In the genomic region with DNA sequence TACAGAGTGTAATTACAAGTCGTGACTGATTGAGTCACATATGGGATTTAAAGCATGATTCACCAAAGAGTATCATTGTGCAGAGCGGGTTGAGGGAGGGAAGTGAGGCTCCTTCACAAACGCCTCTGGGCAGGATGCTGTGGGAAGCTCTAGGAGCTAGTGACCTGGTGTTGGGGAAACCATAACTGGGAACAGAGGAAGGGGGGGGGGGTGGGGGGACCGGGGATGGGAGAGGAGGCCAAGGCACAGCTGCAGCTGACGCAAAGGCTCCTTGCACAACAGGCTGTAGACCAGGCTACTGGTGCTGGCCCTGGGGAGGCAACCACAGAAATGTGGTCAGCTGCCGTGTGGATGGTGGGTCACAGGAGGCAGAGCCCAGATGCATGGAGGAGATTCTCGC, we compare ENCODE assay signal across 10 mouse cellular contexts.
A peak's percentile ranks its signal among the peaks of the same experiment; 100 is the strongest.
DNase-seq lines count a peak whose midpoint lies in the region; ATAC-seq and TF ChIP-seq lines count a peak whose summit lies in the region.
"Had no signal": no experiment of that assay in that cellular context is flagged by ENCODE, and none has a peak within 500 bp of the region (broad histone marks: within the 10 kb centered on the region; RNA-seq: fewer than 3 reads in every experiment).

No protein-coding gene starts in this region.

- no peaks in the 10 kb centered on the region for H3K36me3 ChIP-seq in heart, adult 2 months (ENCODE audit: control insufficient read depth, insufficient read depth, low read length)
- H3K36me3 ChIP-seq in heart, embryonic 11.5 days (ENCODE audit: control insufficient read depth, insufficient read depth, low read length): no peaks in the 10 kb centered on the region
- no peaks in the 10 kb centered on the region for H3K36me3 ChIP-seq in liver, postnatal 0 days (replicated peaks; ENCODE audit: insufficient read depth, low read length)
- H3K36me3 ChIP-seq in liver, embryonic 12.5 days: no peaks in the 10 kb centered on the region
- H3K36me3 ChIP-seq in hindbrain, embryonic 10.5 days: no peaks in the 10 kb centered on the region

- DNase-seq in heart, adult 2 months: peak; percentile 47 to 53
- DNase-seq in liver, postnatal 0 days: peak; percentile 26
- DNase-seq in adipocyte (ENCODE audit: low spot score): peak; percentile 28
- no peak for DNase-seq in ovary, adult 18-20 months (ENCODE audit: low spot score)
- DNase-seq in hindbrain, embryonic 10.5 days (ENCODE audit: low spot score): no peak

- H3K9me3 ChIP-seq in heart, embryonic 11.5 days (replicated peaks; ENCODE audit: control insufficient read depth, low read length): no peaks in the 10 kb centered on the region
- H3K9me3 ChIP-seq in liver, postnatal 0 days (ENCODE audit: low read length): no peaks in the 10 kb centered on the region
- H3K9me3 ChIP-seq in liver, embryonic 12.5 days (replicated peaks): no peaks in the 10 kb centered on the region
- H3K9me3 ChIP-seq in hindbrain, embryonic 10.5 days: no peaks in the 10 kb centered on the region

- no peak for TF ChIP-seq EP300 in heart, adult 2 months (IDR thresholded peaks at IDR 0.05; ENCODE audit: insufficient read depth, low read depth, low read length)
- TF ChIP-seq EP300 in liver, postnatal 0 days (IDR thresholded peaks at IDR 0.05; ENCODE audit: low read depth): no peak

- intact Hi-C loops in heart, adult 2 months (cut with DNase I): loop anchor here (5.0 kb wide), 1 partner anchor 47 kb away; no protein-coding TSS in a partner anchor

- H3K9ac ChIP-seq in heart, adult 2 months (ENCODE audit: low read depth, low read length): no peak overlapping the region
- no peak overlapping the region for H3K9ac ChIP-seq in heart, embryonic 11.5 days (ENCODE audit: low read depth, low read length)
- no peak overlapping the region for H3K9ac ChIP-seq in liver, postnatal 0 days (replicated peaks)
- no peak overlapping the region for H3K9ac ChIP-seq in liver, embryonic 12.5 days

- no peak for ATAC-seq in heart, embryonic 11.5 days (replicated peaks; ENCODE audit: insufficient number of reproducible peaks, low FRiP score, low TSS enrichment)
- peak; percentile 25; the same call in 1 of the 2 replicates for ATAC-seq in liver, postnatal 0 days
- ATAC-seq in liver, embryonic 12.5 days: no peak
- ATAC-seq in hematopoietic stem cell, adult 5-6 weeks (replicated peaks in 1 of 2; ENCODE audit: insufficient read depth in 1 of 2, low FRiP score in 2 of 2, low TSS enrichment in 1 of 2, low read depth in 1 of 2, poor library complexity in 2 of 2, severe bottlenecking in 2 of 2): peak; percentile 45 to 53
- ATAC-seq: hindbrain, embryonic 16.5 days had no signal

- no peak overlapping the region for H3K4me3 ChIP-seq in heart, adult 2 months
- no peak overlapping the region for H3K4me3 ChIP-seq in heart, embryonic 11.5 days (ENCODE audit: low read depth, low read length)
- no peak overlapping the region for H3K4me3 ChIP-seq in liver, postnatal 0 days (ENCODE audit: low read depth, low read length)
- H3K4me3 ChIP-seq in liver, embryonic 12.5 days: no peak overlapping the region
- H3K4me3 ChIP-seq in hindbrain, embryonic 10.5 days: no peak overlapping the region
- H3K4me3 ChIP-seq: erythroblast, embryonic 14.5 days had no signal

- no peaks in the 10 kb centered on the region for H3K27me3 ChIP-seq in heart, adult 2 months (ENCODE audit: control insufficient read depth, insufficient read depth, low read length)
- H3K27me3 ChIP-seq in heart, embryonic 11.5 days (ENCODE audit: control insufficient read depth, insufficient read depth, low read length): no peaks in the 10 kb centered on the region
- H3K27me3 ChIP-seq in liver, postnatal 0 days (ENCODE audit: insufficient read depth, low read length): no peaks in the 10 kb centered on the region
- no peaks in the 10 kb centered on the region; the same call in 1 of the 2 replicates for H3K27me3 ChIP-seq in liver, embryonic 12.5 days (replicated peaks)
- no peaks in the 10 kb centered on the region for H3K27me3 ChIP-seq in hindbrain, embryonic 10.5 days (ENCODE audit: insufficient read depth, poor library complexity, severe bottlenecking)

- H3K27ac ChIP-seq in heart, adult 2 months: peak overlapping the region; percentile 38
- H3K27ac ChIP-seq in heart, embryonic 11.5 days (ENCODE audit: low read depth, low read length): no peak overlapping the region
- no peak overlapping the region for H3K27ac ChIP-seq in liver, postnatal 0 days (ENCODE audit: low read depth)
- no peak overlapping the region for H3K27ac ChIP-seq in liver, embryonic 12.5 days
- H3K27ac ChIP-seq in hindbrain, embryonic 10.5 days: no peak overlapping the region

- no peak for TF ChIP-seq POLR2A in heart, adult 2 months (IDR thresholded peaks at IDR 0.05; ENCODE audit: insufficient read depth, low read depth, low read length)

- 40% methylated on average over 7 of the region's 7 CpGs for WGBS in heart, adult 2 months
- 53% methylated on average over 7 of the region's 7 CpGs for WGBS in heart, embryonic 11.5 days (ENCODE audit: insufficient replicate concordance)
- 37% methylated on average over 7 of the region's 7 CpGs for WGBS in liver, postnatal 0 days (ENCODE audit: insufficient replicate concordance)
- WGBS in liver, embryonic 12.5 days (ENCODE audit: insufficient replicate concordance): 20% methylated on average over 7 of the region's 7 CpGs
- 66% methylated on average over 7 of the region's 7 CpGs for WGBS in hindbrain, embryonic 10.5 days

- peaks cover 3% of the 10 kb centered on the region; the same call in 1 of the 2 replicates for H3K4me1 ChIP-seq in heart, adult 2 months (ENCODE audit: control insufficient read depth, insufficient read depth, low read length)
- peaks cover 8% of the 10 kb centered on the region for H3K4me1 ChIP-seq in heart, embryonic 11.5 days (ENCODE audit: control insufficient read depth, insufficient read depth, low read length)
- H3K4me1 ChIP-seq in liver, postnatal 0 days (ENCODE audit: insufficient read depth): 0 out of 2 replicates have a peak, but pooled peaks cover 2% of the 10 kb centered on the region
- H3K4me1 ChIP-seq in liver, embryonic 12.5 days: 0 out of 2 replicates have a peak, but pooled peaks cover 2% of the 10 kb centered on the region
- H3K4me1 ChIP-seq in hindbrain, embryonic 10.5 days (replicated peaks): peaks cover 9% of the 10 kb centered on the region; the same call in 1 of the 2 replicates

- no peaks in the 10 kb centered on the region for H3K79me2 ChIP-seq in heart, adult 2 months (replicated peaks; ENCODE audit: control insufficient read depth, insufficient read depth, low read length)

- H3K4me2 ChIP-seq in heart, embryonic 11.5 days: no peak overlapping the region
- H3K4me2 ChIP-seq in liver, postnatal 0 days (ENCODE audit: low read depth, low read length): no peak overlapping the region
- H3K4me2 ChIP-seq in liver, embryonic 12.5 days: no peak overlapping the region

- TF ChIP-seq CTCF in heart, adult 2 months (IDR thresholded peaks at IDR 0.05): no peak
- TF ChIP-seq CTCF in liver, postnatal 0 days (IDR thresholded peaks at IDR 0.05; ENCODE audit: low read depth): no peak

Comparison
In these comparisons a context has a peak if more than half of its experiments do, and no peak if none do; other contexts are left out.
1. ATAC-seq: peak in liver, postnatal 0 days (single experiment) and hematopoietic stem cell, adult 5-6 weeks (2 of 2); none in heart, embryonic 11.5 days (single experiment) and liver, embryonic 12.5 days (single experiment).
2. DNase-seq: peak in heart, adult 2 months (2 of 2), liver, postnatal 0 days (single experiment) and adipocyte (single experiment); none in ovary, adult 18-20 months (single experiment) and hindbrain, embryonic 10.5 days (single experiment).